Mouse (Mus musculus) liver, embryonic 14.5 days (tissue): ENCODE measurements around the gene Reln.

ENCODE experiments used
- CTCF ChIP-seq: IDR thresholded peaks from 2 replicates; pipeline ENCODE4 v1.5.1; 2016; ENCODE audit warnings: antibody characterized with exemption, low read depth, control low read depth
- EP300 ChIP-seq: IDR thresholded peaks from 2 replicates; pipeline ENCODE4 v1.6.1; 2016; ENCODE audit warnings: antibody characterized with exemption, low read depth

GRCm38 (mm10) chr5:22033039-22033438 lies 311.5 kb downstream of the Reln start:
- TF ChIP-seq CTCF (no peak), EP300 (no peak)
